Mouse (Mus musculus): ENCODE measurements around the gene Rsph3b.

Gene Rsph3b

DNA sequence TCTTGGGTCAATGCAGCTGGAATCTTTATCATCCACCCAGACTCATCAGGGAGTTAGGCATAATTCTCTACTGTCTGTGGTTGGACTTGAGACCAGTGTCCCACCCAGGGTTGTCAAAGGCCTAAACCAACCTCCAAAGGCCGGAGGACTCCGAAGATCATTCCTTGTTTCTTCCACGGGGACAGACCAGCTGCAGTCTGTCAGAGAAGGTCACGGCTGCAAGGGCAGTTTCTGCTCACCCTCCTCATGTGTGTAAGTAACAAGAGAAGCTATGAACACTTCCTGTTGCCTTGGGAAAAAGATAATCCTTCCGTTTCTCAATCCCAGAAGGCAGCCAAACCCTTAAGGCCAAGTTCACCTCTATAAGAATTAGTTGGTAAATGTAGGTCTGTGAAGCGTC, 85.0 kb downstream of the Rsph3b start:
- DNase-seq (ENCODE audit: low spot score): no peak

DNA sequence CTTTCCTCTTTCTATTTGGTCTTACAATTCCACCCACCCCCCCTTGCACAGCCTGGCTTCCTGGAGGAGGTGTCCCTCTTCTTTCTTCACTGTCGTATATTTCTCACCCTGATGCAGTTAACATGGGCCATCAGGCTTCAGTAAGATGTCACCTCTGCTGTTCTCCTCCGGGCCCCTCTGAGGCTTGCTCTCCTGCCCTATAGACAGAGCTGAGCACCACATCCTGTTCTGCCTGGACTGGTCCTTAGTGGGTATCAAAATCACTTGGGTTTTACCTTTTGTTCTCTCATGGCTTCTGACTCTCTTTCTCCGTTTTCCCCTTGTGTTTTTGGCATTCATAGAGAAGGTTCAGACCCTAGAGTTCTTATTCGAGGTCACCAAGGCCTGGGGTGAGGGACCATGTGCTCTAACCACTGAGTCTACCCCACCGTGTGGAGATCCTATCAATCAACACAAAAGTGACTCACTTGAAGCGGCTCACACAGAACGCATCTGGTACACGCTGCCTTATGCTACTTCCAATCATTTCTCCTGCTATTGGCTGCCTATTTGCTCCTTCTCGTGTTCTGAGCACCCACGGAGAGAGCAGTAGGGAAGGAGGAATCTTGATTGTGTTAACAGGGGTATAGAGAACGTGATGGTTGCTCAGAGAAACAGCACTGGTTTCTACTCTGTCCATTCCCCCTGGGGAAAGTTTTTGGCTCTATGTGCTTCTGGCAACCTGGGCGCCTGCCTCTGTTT, 86.3 kb downstream of the Rsph3b start:
- DNase-seq (ENCODE audit: low spot score): no peak

DNA sequence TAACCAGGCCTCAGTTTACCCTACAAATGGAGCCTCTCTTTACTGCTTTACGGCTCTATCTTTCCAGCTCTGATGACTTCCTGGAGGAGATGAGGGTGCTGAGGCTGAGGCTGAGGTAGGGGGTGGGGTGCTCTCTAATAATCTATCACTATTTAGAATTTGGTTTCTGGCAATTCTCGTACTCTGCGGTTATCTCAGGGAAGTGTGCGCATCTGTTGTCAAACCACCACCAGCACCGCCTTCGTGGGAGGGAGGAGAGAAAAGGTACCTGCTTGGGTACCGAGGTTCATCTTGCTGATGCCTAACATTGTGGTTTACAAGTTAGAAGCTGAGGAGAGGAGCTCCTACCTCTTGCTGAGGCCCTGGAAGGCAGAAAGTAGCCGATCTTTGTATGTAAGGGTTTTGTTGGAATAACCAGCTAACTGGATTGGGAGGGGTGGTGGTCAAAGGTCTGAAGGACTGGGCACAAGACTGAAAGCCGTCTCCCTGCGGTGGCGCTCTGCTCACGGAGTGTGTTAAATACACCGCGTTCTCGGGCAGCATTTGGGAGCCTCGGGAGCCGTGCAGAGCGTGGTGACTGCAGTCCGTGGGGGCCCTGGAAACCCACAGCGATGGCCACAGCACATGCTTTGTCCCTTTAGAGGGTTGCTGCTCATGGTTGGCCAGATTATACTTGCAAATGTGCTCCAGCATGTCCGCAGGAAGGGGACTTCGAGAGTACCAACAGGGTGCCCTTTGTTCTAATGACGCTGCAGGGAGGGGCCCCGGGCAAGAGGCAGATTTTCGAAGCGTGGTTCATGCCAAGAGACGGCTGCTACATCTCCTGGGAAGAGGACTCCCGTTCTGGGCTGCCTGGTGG, 87.1 kb downstream of the Rsph3b start:
- no peak for DNase-seq (ENCODE audit: low spot score)

DNA sequence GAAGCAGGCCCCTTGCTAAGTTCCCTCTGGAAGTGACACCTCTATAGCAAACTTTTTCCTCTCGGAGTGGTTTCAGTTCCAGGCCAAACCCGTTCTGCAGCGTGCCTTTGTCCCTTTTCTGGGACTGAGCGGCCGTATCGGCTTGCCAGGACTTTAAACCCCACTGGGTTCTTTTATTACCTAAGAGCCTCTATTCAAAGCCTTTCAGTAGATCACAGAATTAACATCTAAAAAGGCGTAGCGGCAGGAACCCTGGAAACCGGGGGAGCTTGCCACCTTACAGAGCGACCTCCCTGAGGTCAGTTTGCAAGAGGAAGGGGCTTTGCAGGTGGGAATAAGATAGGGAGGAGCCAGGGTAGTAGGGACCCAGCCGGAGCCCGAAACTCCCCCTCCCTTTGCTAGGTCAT, 88.0 kb downstream of the Rsph3b start:
- no peak for DNase-seq (ENCODE audit: low spot score)

DNA sequence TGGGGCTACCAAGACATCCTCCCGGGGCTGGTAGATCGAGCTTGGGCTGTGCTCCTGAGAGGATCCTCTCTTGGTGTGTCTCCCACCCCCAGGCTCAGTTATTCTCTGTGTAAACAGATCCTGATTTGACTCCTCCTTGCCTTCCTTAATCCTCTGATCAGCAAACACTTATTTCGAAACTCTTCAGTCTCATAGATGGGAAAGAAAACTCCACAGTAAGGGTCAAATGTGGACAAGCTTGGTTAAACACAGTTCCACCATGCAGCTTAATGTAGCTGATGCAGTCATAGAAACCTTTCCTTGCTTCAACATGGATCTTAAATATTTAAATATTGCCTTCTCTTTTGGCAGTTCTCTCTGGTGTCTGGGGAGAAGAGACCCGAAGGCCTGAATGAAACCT, 88.4 kb downstream of the Rsph3b start:
- no peak for DNase-seq (ENCODE audit: low spot score)
